Mouse (Mus musculus) layer of hippocampus, adult 9-10 months (tissue): ENCODE measurements around the gene Supt6.
"Not testable (repeated sequence)": the region's sequence is repeated elsewhere in the genome, so short reads cannot be mapped to it uniquely, and the experiment has no call there.

Experiments
- DNase-seq: peaks from one replicate; pipeline ENCODE4 v3.0.0; 2022; ENCODE audit warnings: low spot score

Gene Supt6

GRCm38 (mm10) chr11:78215709-78216317, 30.0 kb downstream of the Supt6 start:
- no peak for DNase-seq

GRCm38 (mm10) chr11:78213086-78213817, 32.5 kb downstream of the Supt6 start:
- no peak for DNase-seq

- DNase-seq = no peak
Measured at GRCm38 (mm10) chr11:78211513-78211912, 34.3 kb downstream of the Supt6 start.

GRCm38 (mm10) chr11:78210615-78211014, 35.2 kb downstream of the Supt6 start:
- no peak for DNase-seq

GRCm38 (mm10) chr11:78209886-78210285, 35.9 kb downstream of the Supt6 start:
- no peak for DNase-seq

- no peak for DNase-seq
Measured at GRCm38 (mm10) chr11:78207190-78207589, 38.6 kb downstream of the Supt6 start.

GRCm38 (mm10) chr11:78205361-78206206, 40.2 kb downstream of the Supt6 start:
- no peak for DNase-seq

- no peak for DNase-seq
Measured at GRCm38 (mm10) chr11:78204287-78204686, 41.5 kb downstream of the Supt6 start.

GRCm38 (mm10) chr11:78202372-78202771, 43.4 kb downstream of the Supt6 start:
- no peak for DNase-seq

- no peak for DNase-seq
Measured at GRCm38 (mm10) chr11:78195101-78195863, 50.5 kb downstream of the Supt6 start.

GRCm38 (mm10) chr11:78194411-78195100, 51.2 kb downstream of the Supt6 start:
- DNase-seq = no peak

GRCm38 (mm10) chr11:78193113-78193512, 52.7 kb downstream of the Supt6 start, which contains the start of gene Proca1:
Gene Proca1 (plus strand): TSS chr11:78193392.
- DNase-seq = no peak

GRCm38 (mm10) chr11:78190041-78190440, 55.7 kb downstream of the Supt6 start:
- no peak for DNase-seq

GRCm38 (mm10) chr11:78189234-78190040, 56.4 kb downstream of the Supt6 start:
- no peak for DNase-seq

- DNase-seq = no peak
Measured at GRCm38 (mm10) chr11:78188331-78189233, 57.2 kb downstream of the Supt6 start, which contains the start of gene Rab34. Gene Rab34 (plus strand): TSS chr11:78188430.

GRCm38 (mm10) chr11:78184702-78185101, 61.1 kb downstream of the Supt6 start:
- DNase-seq = not testable (repeated sequence)

- DNase-seq = no peak
Measured at GRCm38 (mm10) chr11:78183884-78184514, 61.8 kb downstream of the Supt6 start.

GRCm38 (mm10) chr11:78182961-78183844, 62.6 kb downstream of the Supt6 start, which contains the start of gene Rpl23a:
Gene Rpl23a (minus strand): TSS chr11:78183584.
- peak; percentile 93 for DNase-seq
